Mouse (Mus musculus) liver, embryonic 16.5 days (tissue): ENCODE data around the gene Asb10. TPM values are rescaled to one million over a fixed set of nuclear protein-coding genes. Genes with fewer than 3 reads are reported as not detected.
"Not testable (repeated sequence)": the region's sequence is repeated elsewhere in the genome, so short reads cannot be mapped to it uniquely, and the experiment has no call there.

Experiments
- ATAC-seq: fragments of 200-750 bp; cut with Nextera tagmentation; 2 replicates; pipeline ENCODE4 v1.8.0; 2017; ENCODE audit warnings: low read depth, mild to moderate bottlenecking, moderate number of reproducible peaks, moderate library complexity
- H3K27ac ChIP-seq: fragments of 300-500 bp; sonication (generic); 2 replicates; pipeline ENCODE4 v1.5.1; 2014; ENCODE audit warnings: mild to moderate bottlenecking, low read length
- H3K27me3 ChIP-seq: fragments of 300-500 bp; sonication (generic); 2 replicates; pipeline ENCODE4 v1.6.1; 2014; ENCODE audit warnings: low read depth, low read length, mixed read lengths; ENCODE audit not compliant: control insufficient read depth, insufficient read depth
- H3K36me3 ChIP-seq: fragments of 300-500 bp; sonication (generic); 2 replicates; pipeline ENCODE4 v1.6.1; 2014; ENCODE audit warnings: mild to moderate bottlenecking; ENCODE audit not compliant: control insufficient read depth, insufficient read depth
- H3K4me1 ChIP-seq: fragments of 300-500 bp; sonication (generic); 2 replicates; pipeline ENCODE4 v1.6.1; 2014; ENCODE audit warnings: low read depth, low read length, mixed read lengths; ENCODE audit not compliant: control insufficient read depth
- H3K4me2 ChIP-seq: fragments of 300-500 bp; sonication (generic); 2 replicates; pipeline ENCODE4 v1.6.1; 2014; ENCODE audit warnings: low read depth, low read length, mixed read lengths
- H3K4me3 ChIP-seq: fragments of 300-500 bp; sonication (generic); 2 replicates; pipeline ENCODE4 v1.5.1; 2014; ENCODE audit warnings: low read depth, mild to moderate bottlenecking, low read length
- H3K9ac ChIP-seq: fragments of 300-500 bp; sonication (generic); 2 replicates; pipeline ENCODE4 v1.6.1; 2014; ENCODE audit warnings: low read depth, low read length
- H3K9me3 ChIP-seq: fragments of 300-500 bp; sonication (generic); replicated peaks from 2 replicates; pipeline ENCODE4 v1.6.1; 2016; ENCODE audit warnings: low read length; ENCODE audit not compliant: control insufficient read depth
- WGBS: fragments of 180-500 bp; shearing (Covaris S2); extraction: QIAGEN DNeasy Blood & Tissue Kit; methylation state at CpG from one replicate; pipeline ENCODE4 v1.1.7; 2014; ENCODE audit not compliant: insufficient replicate concordance; 5-methylcytosine and 5-hydroxymethylcytosine counted together
- polyA plus RNA-seq: library from polyadenylated mRNA; unstranded; fragments of >200 nt; fragmentation: Nextera tagmentation; extraction: Ambion mirVana; gene quantifications from 2 replicates; pipeline ENCODE4 v1.2.1, GENCODE M21; 2015

The Asb10 gene
- polyA plus RNA-seq, 1 experiment from 2014 or later: 0.07 TPM

DNA sequence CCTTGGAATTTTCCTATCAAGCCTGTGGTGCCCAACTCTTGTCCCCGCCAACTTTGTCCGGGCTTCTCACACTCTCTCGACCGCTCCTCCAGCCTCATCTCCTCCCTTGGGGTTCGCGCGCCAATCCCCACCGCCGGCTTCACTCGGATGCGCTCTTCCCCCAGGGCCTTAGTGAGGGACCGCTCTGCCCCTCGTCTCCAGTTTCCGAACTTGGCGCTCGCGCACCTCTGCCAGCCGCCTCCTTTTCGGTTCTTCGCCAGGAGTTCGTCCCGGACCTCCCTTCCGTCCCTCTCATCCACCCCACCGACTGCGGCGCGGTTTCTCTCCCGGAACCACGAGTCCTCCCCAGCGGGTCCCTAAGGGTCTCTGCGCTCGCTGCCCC, 36.0 kb upstream of the Asb10 start:
- under 1% methylated on average over 32 of the region's 32 CpGs for WGBS

GRCm38 (mm10) chr5:24575948-24576347, 35.2 kb upstream of the Asb10 start:
- no peak overlapping the region for H3K9ac ChIP-seq
- H3K27ac ChIP-seq: no peak overlapping the region
- peaks cover 14% of the 10 kb centered on the region; the same call in 1 of the 2 replicates for H3K4me1 ChIP-seq
- H3K36me3 ChIP-seq: peaks cover 12% of the 10 kb centered on the region
- 81% methylated on average over 1 of the region's 1 CpGs for WGBS
- no peak for ATAC-seq
- peak overlapping the region; percentile 95 for H3K4me2 ChIP-seq
- no peaks in the 10 kb centered on the region for H3K9me3 ChIP-seq
- H3K27me3 ChIP-seq: no peaks in the 10 kb centered on the region
- no peak overlapping the region for H3K4me3 ChIP-seq

More for the DNA sequence above, 36.0 kb upstream of the Asb10 start:
- peak; percentile 19 for ATAC-seq
- peak overlapping the region; percentile 88 for H3K4me3 ChIP-seq
- H3K4me2 ChIP-seq: peak overlapping the region; percentile 95
- no peaks in the 10 kb centered on the region for H3K27me3 ChIP-seq
- H3K9ac ChIP-seq: peak overlapping the region; percentile 86
- peaks cover 10% of the 10 kb centered on the region for H3K36me3 ChIP-seq
- H3K27ac ChIP-seq: peak overlapping the region; percentile 67
- no peaks in the 10 kb centered on the region for H3K9me3 ChIP-seq
- H3K4me1 ChIP-seq: peaks cover 14% of the 10 kb centered on the region; the same call in 1 of the 2 replicates

DNA sequence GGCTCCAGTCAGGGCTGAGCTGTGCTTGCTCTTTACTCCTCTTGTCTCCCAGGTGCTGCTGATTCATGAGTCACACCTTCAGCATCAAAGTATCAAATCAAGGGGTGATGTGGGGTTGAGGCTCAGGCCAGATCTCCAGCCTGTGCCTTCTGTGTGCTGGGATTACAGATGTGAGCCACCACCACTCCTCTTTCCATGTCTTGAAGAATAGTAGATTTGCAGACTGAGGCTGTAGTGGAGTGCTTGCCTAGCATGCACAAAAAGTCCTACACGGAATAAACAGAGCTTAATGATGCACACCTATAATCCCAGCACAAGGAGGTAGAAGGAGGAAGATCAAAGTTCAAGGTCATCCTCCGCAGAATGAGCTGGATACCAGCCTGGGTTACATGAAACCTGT, 15.9 kb upstream of the Asb10 start, which contains the start of gene 4931409K22Rik:
TSS of gene 4931409K22Rik (minus strand) at position 101 of the 400 bp plus-strand sequence.
- Histone ChIP-seq H3K9ac (no peak within 1 kb of the TSS), H3K9me3 (no peaks in the 10 kb centered on the region), H3K4me2 (no peak within 1 kb of the TSS), H3K27me3 (peaks cover 4% of the 10 kb centered on the region; the same call in 1 of the 2 replicates), H3K4me1 (no peaks in the 10 kb centered on the region), H3K27ac (no peak within 1 kb of the TSS), H3K36me3 (no peaks in the 10 kb centered on the region), H3K4me3 (no peak within 1 kb of the TSS)
- no peak for ATAC-seq
- 42% methylated on average over 2 of the region's 2 CpGs for WGBS

GRCm38 (mm10) chr5:24555335-24555734, 14.6 kb upstream of the Asb10 start:
- not testable (repeated sequence) for ATAC-seq

DNA sequence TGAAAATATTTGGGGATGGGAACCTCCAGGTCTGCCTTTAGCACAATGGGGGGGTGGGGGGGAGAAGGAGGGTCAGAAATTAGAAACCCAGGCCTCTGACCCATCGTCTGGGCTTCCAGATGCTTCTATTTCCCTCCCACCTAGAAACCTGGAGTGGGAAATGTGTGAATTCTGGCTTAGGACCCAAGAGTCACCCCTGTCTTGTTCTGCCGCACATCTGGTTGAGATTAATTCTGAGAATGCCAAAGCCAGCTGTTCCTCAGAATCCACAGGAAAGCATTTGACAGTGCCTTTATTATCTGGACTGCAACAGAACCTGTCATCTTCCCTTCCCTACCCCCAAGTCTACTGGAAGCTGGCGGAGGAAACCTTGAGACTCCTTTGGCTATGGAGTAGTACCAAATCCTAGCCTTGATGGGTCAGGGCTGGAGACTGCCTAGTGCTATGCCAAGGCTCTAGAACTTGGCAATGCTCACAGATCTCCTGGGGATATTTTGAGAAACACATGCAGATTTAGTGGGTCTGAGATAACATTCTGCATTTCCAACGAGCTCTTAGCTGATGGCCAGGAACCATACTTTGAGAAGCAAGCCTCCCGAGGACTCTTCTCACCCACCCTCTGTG, 13.0 kb upstream of the Asb10 start:
- Histone ChIP-seq H3K36me3 (no peaks in the 10 kb centered on the region), H3K4me3 (no peak overlapping the region), H3K27ac (no peak overlapping the region), H3K9me3 (no peaks in the 10 kb centered on the region), H3K27me3 (peaks cover 20% of the 10 kb centered on the region), H3K4me2 (no peak overlapping the region), H3K4me1 (no peaks in the 10 kb centered on the region), H3K9ac (no peak overlapping the region)
- 50% methylated on average over 5 of the region's 5 CpGs for WGBS
- no peak for ATAC-seq

More at GRCm38 (mm10) chr5:24555335-24555734, 14.6 kb upstream of the Asb10 start:
- H3K4me3 ChIP-seq, H3K4me2 ChIP-seq, H3K9ac ChIP-seq, H3K4me1 ChIP-seq, H3K9me3 ChIP-seq, H3K36me3 ChIP-seq, H3K27ac ChIP-seq: not testable (repeated sequence)
- H3K27me3 ChIP-seq: peaks cover 13% of the 10 kb centered on the region
- 63% methylated on average over 7 of the region's 7 CpGs for WGBS

- Histone ChIP-seq H3K4me2 (no peak overlapping the region), H3K27me3 (peaks cover 20% of the 10 kb centered on the region)
These were observed 10.5 kb upstream of the Asb10 start for GRCm38 (mm10) chr5:24551317-24551688.

DNA sequence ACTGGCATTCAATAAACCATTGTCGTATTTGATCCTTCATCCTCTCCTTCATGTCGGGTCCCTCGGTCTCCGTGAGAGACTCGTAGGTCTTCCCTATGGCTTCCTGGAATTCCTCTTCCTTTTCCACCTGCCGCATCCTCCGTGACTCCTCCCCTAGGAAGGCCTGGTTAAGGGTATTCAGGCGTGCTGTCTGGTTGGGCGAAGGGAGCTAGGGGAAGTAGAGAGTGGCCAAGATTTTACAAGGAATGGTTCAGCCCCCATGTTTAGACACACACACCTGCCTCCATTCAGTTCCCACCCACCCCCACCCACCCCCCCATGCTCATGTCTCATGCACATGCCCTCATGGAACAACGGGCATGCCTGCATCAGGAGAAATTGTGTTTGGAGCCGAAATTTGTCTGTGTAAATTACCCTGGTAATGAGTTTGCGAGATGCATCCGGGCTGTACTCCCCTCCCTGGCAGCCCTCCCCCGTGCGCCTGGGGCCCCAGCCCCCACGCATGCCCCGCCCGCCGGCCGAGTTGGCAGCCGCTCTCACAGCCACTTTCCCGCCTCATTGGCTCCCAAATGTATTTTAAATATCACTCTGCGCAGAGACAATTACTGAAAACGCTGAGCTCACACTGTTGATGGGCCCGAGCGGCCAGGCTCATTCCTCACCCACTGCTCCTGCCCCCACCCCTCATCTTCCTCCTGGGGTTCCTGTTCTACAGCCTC, 10.0 kb upstream of the Asb10 start:
- WGBS: 24% methylated on average over 26 of the region's 26 CpGs
- H3K27ac ChIP-seq: no peak overlapping the region
- H3K9me3 ChIP-seq: no peaks in the 10 kb centered on the region
- H3K4me2 ChIP-seq: no peak overlapping the region
- H3K4me1 ChIP-seq: no peaks in the 10 kb centered on the region
- no peaks in the 10 kb centered on the region for H3K36me3 ChIP-seq
- H3K4me3 ChIP-seq: no peak overlapping the region
- H3K27me3 ChIP-seq: peaks cover 20% of the 10 kb centered on the region
- no peak for ATAC-seq
- H3K9ac ChIP-seq: no peak overlapping the region

More at GRCm38 (mm10) chr5:24551317-24551688, 10.5 kb upstream of the Asb10 start:
- no peaks in the 10 kb centered on the region for H3K36me3 ChIP-seq
- no peak for ATAC-seq
- H3K9me3 ChIP-seq: no peaks in the 10 kb centered on the region
- no peaks in the 10 kb centered on the region for H3K4me1 ChIP-seq
- WGBS: 36% methylated on average over 2 of the region's 2 CpGs
- no peak overlapping the region for H3K27ac ChIP-seq
- H3K9ac ChIP-seq: no peak overlapping the region
- H3K4me3 ChIP-seq: no peak overlapping the region

DNA sequence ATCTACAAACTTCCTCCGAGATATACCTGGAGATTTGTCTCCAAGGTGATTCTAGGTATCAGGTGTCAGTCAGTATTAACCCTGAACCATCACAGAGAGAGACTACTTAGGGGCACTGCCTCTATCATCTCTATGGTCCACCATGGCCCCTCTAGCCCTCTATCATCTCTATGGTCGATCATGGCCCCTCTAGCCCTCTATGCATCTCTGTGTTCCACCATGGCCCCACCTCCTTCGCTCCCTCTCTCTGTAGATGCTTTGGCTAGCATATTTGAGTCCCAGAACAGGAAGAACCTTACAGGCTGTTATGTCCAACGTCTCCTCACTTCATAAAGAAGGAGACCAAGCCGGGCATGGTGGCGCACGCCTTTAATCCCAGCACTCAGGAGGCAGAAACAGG, 1.9 kb upstream of the Asb10 start:
- no peak for ATAC-seq
- no peaks in the 10 kb centered on the region; the same call in 1 of the 2 replicates for H3K4me1 ChIP-seq
- no peak overlapping the region for H3K4me2 ChIP-seq
- no peak overlapping the region for H3K27ac ChIP-seq
- 63% methylated on average over 7 of the region's 7 CpGs for WGBS
- no peak overlapping the region for H3K4me3 ChIP-seq
- H3K9me3 ChIP-seq: no peaks in the 10 kb centered on the region
- H3K36me3 ChIP-seq: no peaks in the 10 kb centered on the region
- H3K27me3 ChIP-seq: peaks cover 4% of the 10 kb centered on the region; the same call in 1 of the 2 replicates
- no peak overlapping the region for H3K9ac ChIP-seq

DNA sequence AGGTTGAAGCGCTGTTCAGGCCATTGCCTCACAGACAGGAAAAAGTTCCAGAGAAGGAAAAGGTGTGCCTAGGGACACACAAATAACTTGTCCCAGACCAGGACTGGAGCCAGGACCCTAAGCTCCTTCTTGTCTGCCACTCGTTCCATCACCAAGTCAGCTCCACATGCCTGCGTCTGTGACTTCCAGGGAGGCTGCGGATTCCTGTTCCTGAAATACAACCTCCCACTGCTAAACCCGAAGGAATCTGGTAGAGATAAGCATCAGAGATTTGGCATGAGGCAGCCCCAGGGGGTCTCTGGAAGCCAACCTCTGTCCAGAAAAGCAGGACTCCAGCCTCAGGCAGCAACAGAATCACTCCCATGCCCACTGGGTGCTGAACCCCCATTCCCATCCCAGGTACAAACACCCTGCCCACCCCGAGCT, 379 bp upstream of the Asb10 start:
- Histone ChIP-seq H3K4me3 (no peak overlapping the region), H3K4me2 (no peak overlapping the region), H3K4me1 (no peaks in the 10 kb centered on the region; the same call in 1 of the 2 replicates), H3K27ac (no peak overlapping the region), H3K27me3 (peaks cover 7% of the 10 kb centered on the region), H3K9me3 (no peaks in the 10 kb centered on the region), H3K9ac (no peak overlapping the region), H3K36me3 (no peaks in the 10 kb centered on the region)
- no peak for ATAC-seq
- WGBS: 22% methylated on average over 6 of the region's 6 CpGs
